In genomic region chr9:107982681-107983346, GRCm38 (mm10) we compare ENCODE assay signal across 7 mouse cellular contexts. TPM values are rescaled to one million over a fixed set of nuclear protein-coding genes. Genes with fewer than 3 reads are reported as not detected.
A peak's percentile ranks its signal among the peaks of the same experiment; 100 is the strongest.
DNase-seq lines count a peak whose midpoint lies in the region; ATAC-seq and TF ChIP-seq lines count a peak whose summit lies in the region.

Gene Gm20661, plus strand, starts transcription at chr9:107983058.

- no peak within 1 kb of the TSS for H3K9ac ChIP-seq in forebrain, embryonic 15.5 days (replicated peaks)

- peak; percentile 25; the same call in 1 of the 2 replicates for TF ChIP-seq POLR2A in bone marrow, adult 2 months (IDR thresholded peaks at IDR 0.05; ENCODE audit: borderline replicate concordance, control insufficient read depth, low read depth, low read length)

- peak within 1 kb of the TSS; percentile 15; the same call in 1 of the 2 replicates for H3K4me2 ChIP-seq in forebrain, embryonic 15.5 days (replicated peaks)

- peaks cover 72% of the 10 kb centered on the region for H3K36me3 ChIP-seq in G1E (replicated peaks)
- no peaks in the 10 kb centered on the region for H3K36me3 ChIP-seq in forebrain, embryonic 15.5 days
- no peaks in the 10 kb centered on the region for H3K36me3 ChIP-seq in hindbrain, embryonic 10.5 days
- H3K36me3 ChIP-seq in megakaryocyte, embryonic 14.5 days (replicated peaks; ENCODE audit: low read length) = peaks cover 78% of the 10 kb centered on the region

- ATAC-seq in G1E (ENCODE audit: extremely low read depth, insufficient number of reproducible peaks, low FRiP score, poor library complexity, severe bottlenecking) = peak; percentile 69
- no peak for ATAC-seq in forebrain, embryonic 15.5 days (replicated peaks)

- peak; percentile 84 for DNase-seq in G1E (ENCODE audit: low spot score)
- DNase-seq in hindbrain, embryonic 10.5 days (ENCODE audit: low spot score) = peak; percentile 77
- peak; percentile 64 to 68 for DNase-seq in layer of hippocampus, postnatal 36 days
- DNase-seq in spleen, postnatal 14 days (ENCODE audit: low spot score in 2 of 2) = peak; percentile 43 to 63

- WGBS in bone marrow, adult 2 months = 3% methylated on average over 14 of the region's 14 CpGs
- WGBS in forebrain, embryonic 15.5 days = 50% methylated on average over 14 of the region's 14 CpGs
- WGBS in hindbrain, embryonic 10.5 days = 47% methylated on average over 14 of the region's 14 CpGs

- peak within 1 kb of the TSS; percentile 70 for H3K27ac ChIP-seq in bone marrow, adult 2 months (ENCODE audit: control insufficient read depth, insufficient read depth, low read depth, low read length, poor library complexity)
- peak within 1 kb of the TSS; percentile 46 for H3K27ac ChIP-seq in forebrain, embryonic 15.5 days (replicated peaks)
- H3K27ac ChIP-seq in hindbrain, embryonic 10.5 days = peak within 1 kb of the TSS; percentile 88

- no peak for TF ChIP-seq CTCF in G1E (IDR thresholded peaks at IDR 0.05; ENCODE audit: low read depth, low read length)
- no peak for TF ChIP-seq CTCF in bone marrow, adult 2 months (IDR thresholded peaks at IDR 0.05; ENCODE audit: control insufficient read depth, insufficient read depth, low read length)

- no peaks in the 10 kb centered on the region for H3K9me3 ChIP-seq in G1E (replicated peaks)
- H3K9me3 ChIP-seq in forebrain, embryonic 15.5 days = no peaks in the 10 kb centered on the region
- H3K9me3 ChIP-seq in hindbrain, embryonic 10.5 days = no peaks in the 10 kb centered on the region
- H3K9me3 ChIP-seq in megakaryocyte, embryonic 14.5 days = no peaks in the 10 kb centered on the region

- H3K27me3 ChIP-seq in G1E (ENCODE audit: insufficient read depth, low read length) = no peaks in the 10 kb centered on the region
- no peaks in the 10 kb centered on the region; the same call in 1 of the 2 replicates for H3K27me3 ChIP-seq in forebrain, embryonic 15.5 days
- H3K27me3 ChIP-seq in hindbrain, embryonic 10.5 days (ENCODE audit: insufficient read depth, poor library complexity, severe bottlenecking) = peaks cover 24% of the 10 kb centered on the region
- no peaks in the 10 kb centered on the region for H3K27me3 ChIP-seq in megakaryocyte, embryonic 14.5 days (replicated peaks)

- peaks cover 91% of the 10 kb centered on the region for H3K4me1 ChIP-seq in G1E (ENCODE audit: insufficient read depth, low read depth, low read length)
- peaks cover 24% of the 10 kb centered on the region for H3K4me1 ChIP-seq in bone marrow, adult 2 months (ENCODE audit: control insufficient read depth, insufficient read depth, low read length)
- H3K4me1 ChIP-seq in forebrain, embryonic 15.5 days = peaks cover 34% of the 10 kb centered on the region
- H3K4me1 ChIP-seq in hindbrain, embryonic 10.5 days (replicated peaks) = peaks cover 68% of the 10 kb centered on the region
- peaks cover 86% of the 10 kb centered on the region for H3K4me1 ChIP-seq in megakaryocyte, embryonic 14.5 days

- H3K4me3 ChIP-seq in G1E (ENCODE audit: low read depth, low read length) = peak within 1 kb of the TSS; percentile 83
- peak within 1 kb of the TSS; percentile 27 for H3K4me3 ChIP-seq in bone marrow, adult 2 months (replicated peaks; ENCODE audit: control insufficient read depth, low read depth, low read length)
- no peak within 1 kb of the TSS for H3K4me3 ChIP-seq in forebrain, embryonic 15.5 days
- peak within 1 kb of the TSS; percentile 72 for H3K4me3 ChIP-seq in hindbrain, embryonic 10.5 days
- H3K4me3 ChIP-seq in megakaryocyte, embryonic 14.5 days (replicated peaks) = peak within 1 kb of the TSS; percentile 99

RNA-seq across cellular contexts. Expression of gene Gm20661, which starts in this region (rescaled TPM):
- total RNA-seq in G1E (2014; fragmentation: Nextera tagmentation) (0.75 and 1.0 TPM in 2 replicates), G1E (2017) (1.8 and 2.6 TPM in 2 replicates)
- 0.15 TPM in 1 of 2 replicates, not detected in the other for polyA plus RNA-seq in G1E (2012)
- polyA plus RNA-seq in bone marrow, adult 2 months (2011; ENCODE audit: insufficient read depth, insufficient read length, low replicate concordance, missing spikeins) = 4.7 TPM in 1 of 2 replicates, not detected in the other
- 0.64 and 0.83 TPM in 2 replicates for polyA plus RNA-seq in forebrain, embryonic 15.5 days (2015; fragmentation: Nextera tagmentation; extraction: Ambion mirVana)
- 1.5 and 1.8 TPM in 2 replicates for polyA plus RNA-seq in hindbrain, embryonic 10.5 days (2016; fragmentation: Nextera tagmentation; extraction: Ambion mirVana)
- 1 to 10 TPM; 1.2 to 2.3 TPM for total RNA-seq in layer of hippocampus, postnatal 36 days (2021)
- 2.7 TPM in 1 of 2 replicates, not detected in the other for polyA plus RNA-seq in megakaryocyte, embryonic 14.5 days (2012; ENCODE audit: insufficient read depth, low replicate concordance)
